Mouse (Mus musculus) lung, embryonic 16.5 days (tissue): ENCODE results near the gene Arhgef19. TPM values are rescaled to one million over a fixed set of nuclear protein-coding genes. Genes with fewer than 3 reads are reported as not detected.

ENCODE experiments used
- ATAC-seq: fragments of 200-750 bp; cut with Nextera tagmentation; 2 replicates; pipeline ENCODE4 v1.8.0; 2017; ENCODE audit warnings: low read depth, mild to moderate bottlenecking, moderate library complexity
- H3K27ac ChIP-seq: fragments of 300-500 bp; sonication (generic); 2 replicates; pipeline ENCODE4 v1.5.1; 2014; ENCODE audit warnings: mild to moderate bottlenecking, control low read depth, low read length
- H3K27me3 ChIP-seq: fragments of 300-500 bp; sonication (generic); 2 replicates; pipeline ENCODE4 v1.6.1; 2014; ENCODE audit warnings: low read depth, low read length, mixed read lengths; ENCODE audit not compliant: control insufficient read depth, insufficient read depth
- H3K36me3 ChIP-seq: fragments of 300-500 bp; sonication (generic); 2 replicates; pipeline ENCODE4 v1.6.1; 2014; ENCODE audit warnings: low read length; ENCODE audit not compliant: control insufficient read depth, insufficient read depth
- H3K4me1 ChIP-seq: fragments of 300-500 bp; sonication (generic); replicated peaks from 2 replicates; pipeline ENCODE4 v1.6.1; 2014; ENCODE audit warnings: low read length, mixed read lengths; ENCODE audit not compliant: control insufficient read depth, insufficient read depth
- H3K4me2 ChIP-seq: fragments of 300-500 bp; sonication (generic); 2 replicates; pipeline ENCODE4 v1.6.1; 2014; ENCODE audit warnings: low read depth, low read length, control low read depth
- H3K4me3 ChIP-seq: fragments of 300-500 bp; sonication (generic); 2 replicates; pipeline ENCODE4 v1.5.1; 2014; ENCODE audit warnings: mild to moderate bottlenecking, low read length, control low read depth
- H3K9ac ChIP-seq: fragments of 300-500 bp; sonication (generic); 2 replicates; pipeline ENCODE4 v1.6.1; 2014; ENCODE audit warnings: low read length, control low read depth
- H3K9me3 ChIP-seq: fragments of 300-500 bp; sonication (generic); 2 replicates; pipeline ENCODE4 v1.6.1; 2016; ENCODE audit warnings: low read length; ENCODE audit not compliant: control insufficient read depth
- WGBS: fragments of 180-500 bp; shearing (Covaris S2); extraction: QIAGEN DNeasy Blood & Tissue Kit; methylation state at CpG from one replicate; pipeline ENCODE4 v1.1.7; 2014; 5-methylcytosine and 5-hydroxymethylcytosine counted together
- polyA plus RNA-seq: library from polyadenylated mRNA; unstranded; fragments of >200 nt; fragmentation: Nextera tagmentation; extraction: Ambion mirVana; gene quantifications from 2 replicates; pipeline ENCODE4 v1.2.1, GENCODE M21; 2015

Gene Arhgef19
- polyA plus RNA-seq, 1 experiment from 2014 or later = 17.7 TPM

- 75% methylated on average over 7 of the region's 7 CpGs for WGBS
- H3K9me3 ChIP-seq = no peaks in the 10 kb centered on the region
Observed at GRCm38 (mm10) chr4:141228687-141229086, 10.6 kb upstream of the Arhgef19 start.

GRCm38 (mm10) chr4:141233196-141233595, 6.1 kb upstream of the Arhgef19 start:
- Histone ChIP-seq H3K9me3 (no peaks in the 10 kb centered on the region), H3K4me3 (no peak overlapping the region), H3K27me3 (peaks cover 4% of the 10 kb centered on the region; the same call in 1 of the 2 replicates), H3K36me3 (no peaks in the 10 kb centered on the region), H3K4me1 (no peaks in the 10 kb centered on the region), H3K4me2 (no peak overlapping the region), H3K9ac (no peak overlapping the region), H3K27ac (no peak overlapping the region)
- ATAC-seq = no peak
- WGBS = 90% methylated on average over 4 of the region's 4 CpGs

More at GRCm38 (mm10) chr4:141228687-141229086, 10.6 kb upstream of the Arhgef19 start:
- no peak overlapping the region for H3K4me3 ChIP-seq
- H3K36me3 ChIP-seq = no peaks in the 10 kb centered on the region
- no peak overlapping the region for H3K4me2 ChIP-seq
- H3K27me3 ChIP-seq = no peaks in the 10 kb centered on the region
- ATAC-seq = no peak
- no peak overlapping the region for H3K9ac ChIP-seq
- no peak overlapping the region for H3K27ac ChIP-seq
- no peaks in the 10 kb centered on the region for H3K4me1 ChIP-seq

GRCm38 (mm10) chr4:141235537-141236111, 3.7 kb upstream of the Arhgef19 start:
- H3K9me3 ChIP-seq = no peaks in the 10 kb centered on the region
- H3K9ac ChIP-seq = no peak overlapping the region
- ATAC-seq = no peak
- H3K36me3 ChIP-seq = no peaks in the 10 kb centered on the region
- H3K4me2 ChIP-seq = no peak overlapping the region
- no peak overlapping the region for H3K4me3 ChIP-seq
- no peak overlapping the region for H3K27ac ChIP-seq
- peaks cover 18% of the 10 kb centered on the region for H3K4me1 ChIP-seq
- peaks cover 10% of the 10 kb centered on the region; the same call in 1 of the 2 replicates for H3K27me3 ChIP-seq
- 57% methylated on average over 6 of the region's 6 CpGs for WGBS

GRCm38 (mm10) chr4:141236856-141237255, 2.4 kb upstream of the Arhgef19 start:
- Histone ChIP-seq H3K27ac (no peak overlapping the region), H3K9ac (no peak overlapping the region), H3K36me3 (no peaks in the 10 kb centered on the region), H3K27me3 (peaks cover 10% of the 10 kb centered on the region; the same call in 1 of the 2 replicates), H3K4me3 (no peak overlapping the region), H3K4me2 (no peak overlapping the region), H3K4me1 (peaks cover 29% of the 10 kb centered on the region), H3K9me3 (no peaks in the 10 kb centered on the region)
- WGBS = 68% methylated on average over 3 of the region's 3 CpGs
- no peak for ATAC-seq

- Histone ChIP-seq H3K4me1 (peaks cover 38% of the 10 kb centered on the region), H3K9ac (peak overlapping the region; percentile 64), H3K9me3 (no peaks in the 10 kb centered on the region), H3K4me2 (peak overlapping the region; percentile 82), H3K27me3 (peaks cover 13% of the 10 kb centered on the region; the same call in 1 of the 2 replicates), H3K27ac (no peak overlapping the region), H3K36me3 (no peaks in the 10 kb centered on the region), H3K4me3 (peak overlapping the region; percentile 57)
- ATAC-seq = no peak
- WGBS = 7% methylated on average over 20 of the region's 20 CpGs
Observed at GRCm38 (mm10) chr4:141238492-141239387, 559 bp upstream of the Arhgef19 start.

- H3K9ac ChIP-seq = 0 out of 2 replicates have a peak overlapping the region, but pooled peaks have one; percentile 5
- H3K4me3 ChIP-seq = peak overlapping the region; percentile 57
- 2% methylated on average over 14 of the region's 14 CpGs for WGBS
- peak overlapping the region; percentile 71 for H3K27ac ChIP-seq
- H3K36me3 ChIP-seq = no peaks in the 10 kb centered on the region
- peak; percentile 37 for ATAC-seq
- peak overlapping the region; percentile 82 for H3K4me2 ChIP-seq
- no peaks in the 10 kb centered on the region for H3K9me3 ChIP-seq
- H3K4me1 ChIP-seq = peaks cover 51% of the 10 kb centered on the region
- H3K27me3 ChIP-seq = peaks cover 13% of the 10 kb centered on the region; the same call in 1 of the 2 replicates
Observed at GRCm38 (mm10) chr4:141240617-141241016, 1.3 kb downstream of the Arhgef19 start.

GRCm38 (mm10) chr4:141241861-141242260, 2.6 kb downstream of the Arhgef19 start:
- Histone ChIP-seq H3K4me2 (peak overlapping the region; percentile 48), H3K9me3 (no peaks in the 10 kb centered on the region), H3K4me1 (peaks cover 63% of the 10 kb centered on the region), H3K9ac (peak overlapping the region; percentile 62; the same call in 1 of the 2 replicates), H3K36me3 (no peaks in the 10 kb centered on the region), H3K27ac (peak overlapping the region; percentile 87), H3K27me3 (peaks cover 19% of the 10 kb centered on the region; the same call in 1 of the 2 replicates), H3K4me3 (peak overlapping the region; percentile 45)
- WGBS = 33% methylated on average over 15 of the region's 15 CpGs
- no peak for ATAC-seq

- peak overlapping the region; percentile 87 for H3K27ac ChIP-seq
- peak overlapping the region; percentile 45 for H3K4me3 ChIP-seq
- WGBS = 4% methylated on average over 9 of the region's 11 CpGs
- H3K27me3 ChIP-seq = peaks cover 22% of the 10 kb centered on the region
- H3K36me3 ChIP-seq = no peaks in the 10 kb centered on the region
- peak overlapping the region; percentile 62 for H3K9ac ChIP-seq
- H3K9me3 ChIP-seq = no peaks in the 10 kb centered on the region
- H3K4me2 ChIP-seq = peak overlapping the region; percentile 48
- peak; percentile 56 for ATAC-seq
- H3K4me1 ChIP-seq = peaks cover 72% of the 10 kb centered on the region
Observed at GRCm38 (mm10) chr4:141242651-141243241, 3.4 kb downstream of the Arhgef19 start.

GRCm38 (mm10) chr4:141243636-141244035, 4.3 kb downstream of the Arhgef19 start:
- peak overlapping the region; percentile 95; the same call in 1 of the 2 replicates for H3K27ac ChIP-seq
- ATAC-seq = no peak
- H3K9me3 ChIP-seq = no peaks in the 10 kb centered on the region
- peak overlapping the region; percentile 45 for H3K4me3 ChIP-seq
- no peaks in the 10 kb centered on the region for H3K36me3 ChIP-seq
- H3K9ac ChIP-seq = peak overlapping the region; percentile 62
- peaks cover 76% of the 10 kb centered on the region for H3K4me1 ChIP-seq
- WGBS = 25% methylated on average over 5 of the region's 5 CpGs
- H3K4me2 ChIP-seq = peak overlapping the region; percentile 48
- H3K27me3 ChIP-seq = peaks cover 31% of the 10 kb centered on the region
